Mouse (Mus musculus) brain, embryonic 18.5 days (tissue): ENCODE measurements at regions not wholly inside any gene's neighbourhood (a gene's known extent, or its start where the extent isn't known, plus 50 kb on each side); places are given as distances from the start of the nearest gene placed in this dataset.

ENCODE experiments used
- DNase-seq: peaks from one replicate; pipeline ENCODE4 v3.0.0-alpha.2; 2012; ENCODE audit warnings: low read depth, low spot score

- DNase-seq: no peak
These were observed 147.2 kb downstream of the Nr2f2 start for GRCm38 (mm10) chr7:70219310-70219709.

GRCm38 (mm10) chr7:70217137-70217536 lies 149.4 kb downstream of the Nr2f2 start:
- no peak for DNase-seq

GRCm38 (mm10) chr7:70213970-70214520 lies 152.5 kb downstream of the Nr2f2 start:
- DNase-seq: no peak

- DNase-seq: no peak
These were observed 160.6 kb downstream of the Nr2f2 start for GRCm38 (mm10) chr7:70205900-70206299.

- no peak for DNase-seq
These were observed 166.3 kb downstream of the Nr2f2 start for GRCm38 (mm10) chr7:70200188-70200587.

- no peak for DNase-seq
These were observed 187.6 kb downstream of the Nr2f2 start for GRCm38 (mm10) chr7:70178956-70179355.

GRCm38 (mm10) chr7:70178006-70178405 lies 188.5 kb downstream of the Nr2f2 start:
- no peak for DNase-seq

GRCm38 (mm10) chr7:70176686-70177259 lies 189.8 kb downstream of the Nr2f2 start:
- DNase-seq: no peak

DNA sequence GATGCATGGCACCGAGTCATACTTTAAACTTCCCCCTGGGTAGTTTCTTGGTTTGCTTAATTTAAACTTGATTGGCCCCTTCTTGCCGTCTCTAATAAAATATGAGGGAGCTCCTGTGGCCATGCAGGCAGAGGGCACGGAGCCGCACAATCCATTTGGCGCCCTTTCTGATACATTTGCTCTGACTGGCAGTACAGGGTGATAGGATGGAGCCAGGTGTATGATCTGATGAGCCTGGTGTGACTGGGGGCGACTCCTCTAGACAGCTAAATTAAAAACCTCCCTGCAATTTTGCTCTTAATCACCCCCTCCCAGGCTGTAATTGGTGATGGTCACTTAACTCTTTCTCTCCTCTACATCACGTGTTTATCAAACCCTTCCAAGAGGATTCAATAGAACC lies 190.4 kb downstream of the Nr2f2 start:
- DNase-seq: no peak

- no peak for DNase-seq
These were observed 194.1 kb downstream of the Nr2f2 start for GRCm38 (mm10) chr7:70172431-70172830.

GRCm38 (mm10) chr7:70171456-70171855 lies 195.1 kb downstream of the Nr2f2 start:
- DNase-seq: no peak

DNA sequence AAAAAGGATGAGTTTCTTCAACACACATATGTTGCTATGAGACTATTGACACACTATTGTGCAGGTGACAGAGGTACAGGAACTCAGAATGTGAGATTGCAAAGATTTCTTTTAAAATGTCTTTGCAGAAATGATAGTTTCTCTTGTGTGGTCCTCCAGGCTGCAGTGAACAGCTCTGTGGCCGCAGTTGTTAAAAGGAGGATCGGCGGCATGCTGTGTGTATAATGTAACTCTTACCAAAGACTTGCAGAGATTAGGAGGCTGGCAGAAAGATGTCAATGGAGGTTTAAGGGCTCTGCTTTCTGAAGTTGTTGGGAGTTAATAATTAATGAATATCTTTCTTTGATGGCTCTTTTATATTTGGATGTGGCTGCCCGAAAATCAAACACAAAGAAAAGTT lies 198.5 kb downstream of the Nr2f2 start:
- DNase-seq: no peak

DNA sequence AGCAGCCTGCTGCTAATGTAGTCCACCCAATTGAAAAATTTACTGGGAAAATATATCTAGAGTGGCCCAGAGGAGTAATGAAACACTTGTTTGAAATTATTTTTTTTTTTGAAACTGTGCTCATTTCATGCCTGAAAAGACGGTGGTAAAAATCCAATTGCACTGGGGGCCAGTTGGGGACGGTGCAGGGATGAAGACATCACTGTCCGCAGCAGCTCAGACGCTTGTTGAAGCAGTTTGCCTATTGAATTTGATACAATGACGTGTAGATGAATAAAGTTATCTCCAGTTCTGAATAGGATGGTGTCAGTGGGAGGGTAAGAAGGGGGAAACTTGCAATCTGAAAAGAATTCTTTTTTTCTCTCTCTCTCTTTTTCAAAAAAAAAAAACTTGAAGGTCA lies 200.5 kb downstream of the Nr2f2 start:
- no peak for DNase-seq

DNA sequence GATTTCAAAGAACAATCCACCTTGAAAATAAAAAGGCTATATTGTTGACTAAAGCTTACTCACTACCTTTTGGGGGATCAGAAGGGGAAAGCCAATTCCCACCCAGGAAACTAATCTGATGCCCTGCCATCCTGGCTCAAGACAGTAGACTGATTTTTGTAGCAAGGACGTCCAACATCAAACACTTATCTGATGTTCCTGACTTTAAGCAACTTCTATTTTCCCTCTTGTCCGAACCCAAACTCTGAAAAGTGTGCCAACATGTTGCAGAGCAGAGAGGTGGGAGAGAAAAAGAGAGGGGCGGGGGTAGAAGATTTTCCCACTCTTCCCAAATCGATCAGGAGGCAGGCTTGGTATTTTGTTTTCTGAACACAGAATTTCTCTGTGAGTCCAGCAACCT lies 201.0 kb downstream of the Nr2f2 start:
- no peak for DNase-seq

GRCm38 (mm10) chr7:70164691-70165193 lies 201.8 kb downstream of the Nr2f2 start:
- DNase-seq: no peak

- no peak for DNase-seq
These were observed 208.0 kb downstream of the Nr2f2 start for GRCm38 (mm10) chr7:70158531-70158930.

- DNase-seq: no peak
These were observed 221.7 kb downstream of the Nr2f2 start for GRCm38 (mm10) chr7:70144726-70145271.

GRCm38 (mm10) chr7:70136837-70137236 lies 229.7 kb downstream of the Nr2f2 start:
- DNase-seq: no peak

DNA sequence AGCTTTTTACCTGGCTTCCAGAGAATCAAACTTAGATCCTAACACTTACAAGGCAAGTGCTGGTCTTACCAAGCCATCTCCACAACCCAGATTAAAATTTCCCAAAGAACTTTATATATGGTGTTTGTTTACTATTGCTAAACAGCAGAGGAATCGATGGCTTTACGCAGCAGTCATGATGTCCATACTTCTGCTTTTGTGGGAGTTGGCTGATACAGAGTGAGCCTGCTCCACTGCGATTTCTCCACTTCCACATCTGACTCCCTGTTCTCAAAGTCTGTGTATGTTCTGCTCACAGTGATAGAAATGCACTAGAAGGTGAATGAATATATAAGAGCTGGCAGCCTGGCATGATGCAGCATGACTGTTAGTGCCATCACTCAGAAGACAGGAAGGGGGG lies 231.1 kb downstream of the Nr2f2 start:
- DNase-seq: no peak

GRCm38 (mm10) chr7:70129963-70130362 lies 236.6 kb downstream of the Nr2f2 start:
- no peak for DNase-seq

DNA sequence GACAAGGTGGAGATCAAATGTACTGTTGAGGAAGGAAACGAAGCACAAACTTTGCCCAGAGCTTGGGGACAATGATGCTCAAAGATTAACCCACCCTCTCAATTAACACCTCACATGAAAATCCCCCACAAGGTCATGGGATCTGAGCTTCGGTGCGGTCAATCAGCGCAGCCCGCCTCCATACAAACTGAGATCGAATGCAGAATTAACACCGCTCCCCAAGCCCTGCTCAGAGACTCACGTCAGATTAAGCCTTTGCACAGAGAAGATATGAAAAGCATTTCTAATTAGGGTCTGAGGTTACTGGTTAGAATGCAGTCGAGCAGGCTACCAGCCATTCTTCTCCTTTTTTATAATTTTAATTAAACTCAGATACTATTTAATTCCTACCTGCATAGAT lies 243.7 kb downstream of the Nr2f2 start:
- DNase-seq: no peak

GRCm38 (mm10) chr7:70119517-70119916 lies 247.0 kb downstream of the Nr2f2 start:
- DNase-seq: no peak

GRCm38 (mm10) chr7:70118971-70119370 lies 247.6 kb downstream of the Nr2f2 start:
- no peak for DNase-seq
